ENCODE assay signal across 8 mouse cellular contexts in the genomic region with DNA sequence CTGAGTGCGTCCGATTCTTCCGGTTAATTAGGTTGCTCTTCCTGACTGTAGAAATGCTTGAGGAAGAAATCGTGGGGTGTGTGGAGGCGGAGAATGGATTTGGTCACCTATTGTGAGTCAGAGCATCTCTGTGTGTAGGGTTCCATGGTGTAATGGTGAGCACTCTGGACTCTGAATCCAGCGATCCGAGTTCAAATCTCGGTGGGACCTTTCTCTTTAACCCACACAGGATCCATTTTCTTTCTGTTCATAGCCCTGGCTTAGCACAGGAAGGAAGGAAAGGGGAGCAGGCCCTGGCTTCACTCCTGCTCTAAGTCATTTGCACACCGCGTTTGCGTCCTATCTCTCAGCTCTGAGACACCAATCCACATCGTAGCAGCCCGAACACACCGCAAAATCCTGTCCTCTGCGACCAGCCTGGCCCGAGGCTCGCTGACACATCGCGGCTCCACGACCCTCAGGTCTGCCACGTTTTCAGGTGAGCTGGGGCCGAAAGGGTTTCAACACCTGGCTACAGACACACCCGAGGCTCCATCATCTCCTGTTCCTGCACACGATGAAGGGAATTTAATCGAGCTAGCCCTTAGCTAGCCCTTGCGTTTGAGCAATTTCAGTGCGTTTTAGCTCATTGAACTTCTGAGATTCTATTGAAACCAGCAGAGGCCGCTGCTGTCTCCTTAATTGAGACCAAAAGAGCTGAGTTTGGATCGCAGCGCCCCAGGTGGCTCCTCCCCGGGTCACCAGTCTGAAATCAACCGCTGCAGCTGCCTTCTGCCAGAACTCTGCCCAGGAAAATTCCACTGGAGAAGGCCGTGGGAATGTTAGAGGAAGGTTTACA. TPM values are rescaled to one million over a fixed set of nuclear protein-coding genes. Genes with fewer than 3 reads are reported as not detected.
DNase-seq lines count a peak whose midpoint lies in the region; ATAC-seq lines count a peak whose summit lies in the region.

No protein-coding gene starts in this region.

- no peaks in the 10 kb centered on the region for H3K9me3 ChIP-seq in limb, embryonic 15.5 days
- H3K9me3 ChIP-seq in midbrain, embryonic 16.5 days (replicated peaks; ENCODE audit: control insufficient read depth, low read length, poor library complexity, severe bottlenecking) = no peaks in the 10 kb centered on the region

- H3K4me2 ChIP-seq in limb, embryonic 15.5 days = peak overlapping the region; percentile 86
- H3K4me2 ChIP-seq in midbrain, embryonic 16.5 days (ENCODE audit: low read length) = peak overlapping the region; percentile 79

- peak overlapping the region; percentile 39 for H3K4me3 ChIP-seq in limb, embryonic 15.5 days
- peak overlapping the region; percentile 42 for H3K4me3 ChIP-seq in midbrain, embryonic 16.5 days (ENCODE audit: low read depth, low read length)

- 2% methylated on average over 33 of the region's 33 CpGs for WGBS in limb, embryonic 15.5 days
- 1% methylated on average over 33 of the region's 33 CpGs for WGBS in midbrain, embryonic 16.5 days

- H3K9ac ChIP-seq in limb, embryonic 15.5 days = 0 out of 2 replicates have a peak overlapping the region, but pooled peaks have one; percentile 31
- peak overlapping the region; percentile 63; the same call in 1 of the 2 replicates for H3K9ac ChIP-seq in midbrain, embryonic 16.5 days (ENCODE audit: low read depth, low read length)

- no peaks in the 10 kb centered on the region for H3K36me3 ChIP-seq in limb, embryonic 15.5 days
- no peaks in the 10 kb centered on the region for H3K36me3 ChIP-seq in midbrain, embryonic 16.5 days (ENCODE audit: control insufficient read depth, insufficient read depth, low read length)

- H3K4me1 ChIP-seq in limb, embryonic 15.5 days = peaks cover 29% of the 10 kb centered on the region; the same call in 1 of the 2 replicates
- H3K4me1 ChIP-seq in midbrain, embryonic 16.5 days (ENCODE audit: control insufficient read depth, insufficient read depth, low read length) = peaks cover 6% of the 10 kb centered on the region

- ATAC-seq in limb, embryonic 15.5 days (ENCODE audit: insufficient number of reproducible peaks, low FRiP score, low TSS enrichment, low read depth) = no peak
- ATAC-seq in midbrain, embryonic 16.5 days = peak; percentile 73

- H3K27ac ChIP-seq in limb, embryonic 15.5 days = no peak overlapping the region
- H3K27ac ChIP-seq in midbrain, embryonic 16.5 days (ENCODE audit: low read length) = peak overlapping the region; percentile 33

- H3K27me3 ChIP-seq in limb, embryonic 15.5 days = no peaks in the 10 kb centered on the region
- peaks cover 4% of the 10 kb centered on the region for H3K27me3 ChIP-seq in midbrain, embryonic 16.5 days (ENCODE audit: control insufficient read depth, insufficient read depth, low read depth, low read length)

- peak; percentile 46 for DNase-seq in 3134 (ENCODE audit: extremely low read depth, insufficient read length, low spot score)
- peak; percentile 84 for DNase-seq in adrenal gland, adult 2 months
- peak; percentile 84 for DNase-seq in embryo, embryonic 9.5 days (ENCODE audit: extremely low spot score)
- peak; percentile 71 for DNase-seq in heart, adult 8-10 months (ENCODE audit: low spot score)
- DNase-seq in kidney, adult 9 months = peak; percentile 86
- peak; percentile 19 to 59 for DNase-seq in spleen, postnatal 14 days (ENCODE audit: low spot score in 2 of 2)

RNA-seq across cellular contexts. Expression of a gene that starts 7.0 kb away (rescaled TPM):
- total RNA-seq in adrenal gland, adult 2 months (2021) = not detected
- not detected in 2 replicates for polyA plus RNA-seq in adrenal gland, adult 2 months (2012; rRNA removed)
- total RNA-seq in heart, adult 8-10 months (2022) = not detected
- polyA plus RNA-seq in limb, embryonic 15.5 days (2015; fragmentation: Nextera tagmentation; extraction: Ambion mirVana) = not detected in 2 replicates
- polyA plus RNA-seq in midbrain, embryonic 16.5 days (2015; fragmentation: Nextera tagmentation; extraction: Ambion mirVana) = not detected in 2 replicates

RNA-seq across cellular contexts. Expression of a gene that starts 23.5 kb away (rescaled TPM):
- total RNA-seq in adrenal gland, adult 2 months (2021) = 1 to 10 TPM; 8.3 to 9.6 TPM
- 3.1 and 3.9 TPM in 2 replicates for polyA plus RNA-seq in adrenal gland, adult 2 months (2012; rRNA removed)
- 10 to 100 TPM; 22.1 to 40.8 (median 32.5) TPM for total RNA-seq in heart, adult 8-10 months (2022)
- 7.4 and 8.5 TPM in 2 replicates for polyA plus RNA-seq in limb, embryonic 15.5 days (2015; fragmentation: Nextera tagmentation; extraction: Ambion mirVana)
- 14.7 and 16.9 TPM in 2 replicates for polyA plus RNA-seq in midbrain, embryonic 16.5 days (2015; fragmentation: Nextera tagmentation; extraction: Ambion mirVana)

RNA-seq across cellular contexts. Expression of a gene that starts 52.9 kb away (rescaled TPM):
- total RNA-seq in adrenal gland, adult 2 months (2021) = 10 to 100 TPM; 13.8 to 14.7 TPM
- polyA plus RNA-seq in adrenal gland, adult 2 months (2012; rRNA removed) = 1.8 and 3.0 TPM in 2 replicates
- 10 to 100 TPM; 14.6 to 19.4 (median 16.1) TPM for total RNA-seq in heart, adult 8-10 months (2022)
- polyA plus RNA-seq in limb, embryonic 15.5 days (2015; fragmentation: Nextera tagmentation; extraction: Ambion mirVana) = 2.7 and 3.5 TPM in 2 replicates
- polyA plus RNA-seq in midbrain, embryonic 16.5 days (2015; fragmentation: Nextera tagmentation; extraction: Ambion mirVana) = 0.46 and 0.70 TPM in 2 replicates
